Mouse (Mus musculus) lung, adult 2 months (tissue): Measurements from ENCODE around the gene Mpo.

Experiments
- CTCF ChIP-seq: fragments of 200-500 bp; IDR thresholded peaks from 2 replicates; pipeline ENCODE4 v1.5.1; 2011; ENCODE audit warnings: mild to moderate bottlenecking, low read length, control low read depth; ENCODE audit not compliant: insufficient read depth
- POLR2A ChIP-seq: fragments of 200-500 bp; IDR thresholded peaks from 2 replicates; pipeline ENCODE4 v1.6.1; 2011; ENCODE audit warnings: low read depth, mild to moderate bottlenecking, control low read depth, low read length, borderline replicate concordance; ENCODE audit errors: extremely low read depth

DNA sequence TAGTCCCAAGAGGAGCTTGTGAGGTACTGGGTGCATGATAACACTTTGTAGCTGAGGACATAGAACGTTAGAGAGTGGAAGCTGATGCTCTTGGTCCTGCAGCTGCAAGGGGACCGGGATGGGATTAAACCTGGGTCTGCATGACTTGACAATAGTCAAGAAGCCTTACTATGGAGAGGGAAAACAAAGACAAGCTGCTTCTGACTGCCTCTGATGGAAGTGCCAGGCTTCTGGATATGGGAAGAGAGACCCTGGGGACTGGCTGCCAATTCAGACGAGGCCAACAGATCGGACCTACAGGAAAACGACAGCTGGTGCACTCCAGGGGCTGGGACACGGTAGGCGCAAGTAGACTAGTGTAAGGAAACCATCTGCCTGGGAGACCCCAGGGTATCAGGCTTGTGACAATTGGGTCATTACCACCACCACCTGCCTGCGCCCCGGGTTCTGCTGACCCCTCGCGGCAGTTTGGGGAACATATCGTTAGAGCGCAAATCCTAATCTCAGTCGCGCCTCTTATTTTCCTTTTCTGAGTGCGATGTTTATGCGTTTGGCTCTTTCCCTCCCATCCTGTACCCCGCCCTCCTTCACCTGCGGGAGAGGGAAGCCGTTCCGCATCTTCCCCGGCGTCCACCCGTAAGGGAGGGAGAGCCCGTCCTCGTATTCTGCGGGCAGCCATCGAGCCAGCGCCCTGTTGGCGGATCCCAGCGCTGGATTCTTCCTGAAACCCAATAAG lies 23.5 kb downstream of the Mpo start:
- TF ChIP-seq CTCF (peak; percentile 69), POLR2A (no peak)
